In the genomic region with DNA sequence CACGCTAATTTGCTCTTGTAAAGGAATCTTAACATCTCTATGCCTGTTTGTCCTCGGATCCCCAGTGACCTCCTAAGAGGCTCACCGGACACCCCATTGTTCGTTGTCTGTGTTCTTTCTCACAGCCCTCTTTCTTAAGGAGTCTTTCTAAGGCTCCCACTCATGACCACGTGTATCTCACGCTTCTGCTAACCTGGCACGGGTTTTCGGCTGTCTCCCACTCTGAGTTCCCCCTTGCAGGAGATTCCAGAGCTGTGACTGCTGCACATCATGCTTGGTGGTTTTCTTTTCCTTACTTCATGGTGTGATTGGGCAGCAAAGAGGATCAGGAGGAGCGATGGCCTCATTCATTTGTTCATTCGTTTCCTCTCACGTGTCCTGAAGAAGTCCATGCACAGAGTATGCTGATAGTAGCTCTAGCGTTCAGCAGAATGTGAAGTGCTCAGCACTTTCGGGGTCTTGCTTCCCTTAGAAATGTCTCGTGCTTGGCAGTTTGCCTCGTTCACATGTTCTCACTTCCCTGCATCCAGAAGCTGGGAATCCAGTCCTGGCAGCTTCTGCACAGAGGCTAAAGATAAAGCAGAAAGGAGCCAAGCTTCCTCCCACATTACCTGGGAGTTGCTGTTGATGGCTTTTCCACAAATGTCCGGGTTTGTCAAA, we compare ENCODE assay signal across 8 mouse cellular contexts.
DNase-seq lines count a peak whose midpoint lies in the region; ATAC-seq lines count a peak whose summit lies in the region.

No protein-coding gene starts in this region.

- no peak for ATAC-seq in forebrain, embryonic 16.5 days
- ATAC-seq in lung, embryonic 16.5 days (ENCODE audit: low read depth), result peak; percentile 75
- ATAC-seq in megakaryocyte-erythroid progenitor cell, adult 5-6 weeks (replicated peaks; ENCODE audit: low FRiP score, low TSS enrichment, poor library complexity, severe bottlenecking), result no peak

- H3K4me2 ChIP-seq in forebrain, embryonic 16.5 days (ENCODE audit: low read length), result peak overlapping the region; percentile 38
- peak overlapping the region; percentile 36 for H3K4me2 ChIP-seq in lung, embryonic 16.5 days (ENCODE audit: low read depth, low read length)

- no peak overlapping the region for H3K9ac ChIP-seq in forebrain, embryonic 16.5 days (replicated peaks; ENCODE audit: low read depth, low read length)
- peak overlapping the region; percentile 52 for H3K9ac ChIP-seq in lung, embryonic 16.5 days (ENCODE audit: low read length)

- WGBS in forebrain, embryonic 16.5 days, result 5% methylated on average over 16 of the region's 16 CpGs
- 19% methylated on average over 16 of the region's 16 CpGs for WGBS in lung, embryonic 16.5 days

- no peaks in the 10 kb centered on the region for H3K9me3 ChIP-seq in forebrain, embryonic 16.5 days (ENCODE audit: control insufficient read depth, low read length)
- H3K9me3 ChIP-seq in lung, embryonic 16.5 days (ENCODE audit: control insufficient read depth, low read length), result no peaks in the 10 kb centered on the region

- no peaks in the 10 kb centered on the region for H3K36me3 ChIP-seq in forebrain, embryonic 16.5 days (ENCODE audit: control insufficient read depth, insufficient read depth)
- H3K36me3 ChIP-seq in lung, embryonic 16.5 days (ENCODE audit: control insufficient read depth, insufficient read depth, low read length), result no peaks in the 10 kb centered on the region

- H3K27me3 ChIP-seq in forebrain, embryonic 16.5 days (replicated peaks; ENCODE audit: control insufficient read depth, insufficient read depth, low read length), result peaks cover 24% of the 10 kb centered on the region
- no peaks in the 10 kb centered on the region for H3K27me3 ChIP-seq in lung, embryonic 16.5 days (ENCODE audit: control insufficient read depth, insufficient read depth, low read depth, low read length)

- intact Hi-C loops in heart, postnatal 25 days (cut with DNase I), result loop anchor here (5.0 kb wide), 2 partner anchors 47 to 87 kb away; no protein-coding TSS in a partner anchor

- H3K4me3 ChIP-seq in forebrain, embryonic 16.5 days (replicated peaks; ENCODE audit: low read length), result no peak overlapping the region
- H3K4me3 ChIP-seq in lung, embryonic 16.5 days (ENCODE audit: low read length), result no peak overlapping the region

- peak; percentile 6 to 12 for DNase-seq in cerebellum, adult 18-20 months
- no peak for DNase-seq in cerebellum, postnatal 4 days (ENCODE audit: low spot score in 2 of 2)
- peak; percentile 27 for DNase-seq in heart, postnatal 25 days (ENCODE audit: low spot score)
- DNase-seq in kidney, postnatal 36 days, result peak; percentile 81 to 83
- peak; percentile 67 to 72 for DNase-seq in right cerebral cortex, postnatal 10 days (ENCODE audit: low spot score in 2 of 2)

- H3K27ac ChIP-seq in forebrain, embryonic 16.5 days (ENCODE audit: low read length), result no peak overlapping the region
- H3K27ac ChIP-seq in lung, embryonic 16.5 days (ENCODE audit: low read length), result peak overlapping the region; percentile 97

- peaks cover 14% of the 10 kb centered on the region for H3K4me1 ChIP-seq in forebrain, embryonic 16.5 days (replicated peaks; ENCODE audit: control insufficient read depth, insufficient read depth, low read length)
- peaks cover 41% of the 10 kb centered on the region for H3K4me1 ChIP-seq in lung, embryonic 16.5 days (replicated peaks; ENCODE audit: control insufficient read depth, insufficient read depth, low read length)

Comparison
In these comparisons a context has a peak if more than half of its experiments do, and no peak if none do; other contexts are left out.
1. DNase-seq: peak in cerebellum, adult 18-20 months (2 of 2), heart, postnatal 25 days (single experiment), kidney, postnatal 36 days (2 of 2) and right cerebral cortex, postnatal 10 days (2 of 2); none in cerebellum, postnatal 4 days (0 of 2).